Mouse (Mus musculus) intestine, postnatal 0 days (tissue): ENCODE measurements around the gene Bcl3. TPM values are rescaled to one million over a fixed set of nuclear protein-coding genes. Genes with fewer than 3 reads are reported as not detected.
"Not testable (repeated sequence)": the region's sequence is repeated elsewhere in the genome, so short reads cannot be mapped to it uniquely, and the experiment has no call there.

Source experiments
- ATAC-seq: fragments of 200-750 bp; cut with Nextera tagmentation; 2 replicates; pipeline ENCODE4 v1.8.0; 2017; ENCODE audit warnings: mild to moderate bottlenecking, moderate TSS enrichment, moderate library complexity
- H3K27ac ChIP-seq: fragments of 300-500 bp; sonication (generic); 2 replicates; pipeline ENCODE4 v1.5.1; 2014; ENCODE audit warnings: mild to moderate bottlenecking, low read depth, low read length, moderate library complexity
- H3K27me3 ChIP-seq: fragments of 300-500 bp; sonication (generic); replicated peaks from 2 replicates; pipeline ENCODE4 v1.6.1; 2014; ENCODE audit warnings: low read length, mixed read lengths; ENCODE audit not compliant: control insufficient read depth, insufficient read depth
- H3K36me3 ChIP-seq: fragments of 300-500 bp; sonication (generic); 2 replicates; pipeline ENCODE4 v1.6.1; 2014; ENCODE audit warnings: mild to moderate bottlenecking, moderate library complexity; ENCODE audit not compliant: control insufficient read depth, insufficient read depth
- H3K4me1 ChIP-seq: fragments of 300-500 bp; sonication (generic); replicated peaks from 2 replicates; pipeline ENCODE4 v1.6.1; 2014; ENCODE audit warnings: antibody characterized with exemption, low read length, mixed read lengths; ENCODE audit not compliant: control insufficient read depth, insufficient read depth
- H3K4me2 ChIP-seq: fragments of 300-500 bp; sonication (generic); replicated peaks from 2 replicates; pipeline ENCODE4 v1.6.1; 2014; ENCODE audit warnings: low read depth, mild to moderate bottlenecking, moderate library complexity
- H3K4me3 ChIP-seq: fragments of 300-500 bp; sonication (generic); 2 replicates; pipeline ENCODE4 v1.5.1; 2014; ENCODE audit warnings: low read depth, low read length
- H3K9ac ChIP-seq: fragments of 300-500 bp; sonication (generic); 2 replicates; pipeline ENCODE4 v1.6.1; 2014; ENCODE audit warnings: mild to moderate bottlenecking, low read depth, low read length
- H3K9me3 ChIP-seq: fragments of 300-500 bp; sonication (generic); 2 replicates; pipeline ENCODE4 v1.6.1; 2016; ENCODE audit warnings: mixed run types; ENCODE audit not compliant: control insufficient read depth
- CTCF ChIP-seq: sonication (generic); IDR thresholded peaks from 2 replicates; pipeline ENCODE4 v1.5.1; 2016; ENCODE audit warnings: low read depth, mild to moderate bottlenecking, control low read depth, antibody characterized with exemption, moderate library complexity
- WGBS: fragments of 180-500 bp; shearing (Covaris S2); extraction: QIAGEN DNeasy Blood & Tissue Kit; methylation state at CpG from one replicate; pipeline ENCODE4 v1.1.7; 2014; 5-methylcytosine and 5-hydroxymethylcytosine counted together
- polyA plus RNA-seq: library from polyadenylated mRNA; unstranded; fragments of >200 nt; fragmentation: Nextera tagmentation; extraction: Ambion mirVana; gene quantifications from 2 replicates; pipeline ENCODE4 v1.2.1, GENCODE M21; 2015

Bcl3 gene
- polyA plus RNA-seq, 1 experiment from 2014 or later = 19.0 TPM

DNA sequence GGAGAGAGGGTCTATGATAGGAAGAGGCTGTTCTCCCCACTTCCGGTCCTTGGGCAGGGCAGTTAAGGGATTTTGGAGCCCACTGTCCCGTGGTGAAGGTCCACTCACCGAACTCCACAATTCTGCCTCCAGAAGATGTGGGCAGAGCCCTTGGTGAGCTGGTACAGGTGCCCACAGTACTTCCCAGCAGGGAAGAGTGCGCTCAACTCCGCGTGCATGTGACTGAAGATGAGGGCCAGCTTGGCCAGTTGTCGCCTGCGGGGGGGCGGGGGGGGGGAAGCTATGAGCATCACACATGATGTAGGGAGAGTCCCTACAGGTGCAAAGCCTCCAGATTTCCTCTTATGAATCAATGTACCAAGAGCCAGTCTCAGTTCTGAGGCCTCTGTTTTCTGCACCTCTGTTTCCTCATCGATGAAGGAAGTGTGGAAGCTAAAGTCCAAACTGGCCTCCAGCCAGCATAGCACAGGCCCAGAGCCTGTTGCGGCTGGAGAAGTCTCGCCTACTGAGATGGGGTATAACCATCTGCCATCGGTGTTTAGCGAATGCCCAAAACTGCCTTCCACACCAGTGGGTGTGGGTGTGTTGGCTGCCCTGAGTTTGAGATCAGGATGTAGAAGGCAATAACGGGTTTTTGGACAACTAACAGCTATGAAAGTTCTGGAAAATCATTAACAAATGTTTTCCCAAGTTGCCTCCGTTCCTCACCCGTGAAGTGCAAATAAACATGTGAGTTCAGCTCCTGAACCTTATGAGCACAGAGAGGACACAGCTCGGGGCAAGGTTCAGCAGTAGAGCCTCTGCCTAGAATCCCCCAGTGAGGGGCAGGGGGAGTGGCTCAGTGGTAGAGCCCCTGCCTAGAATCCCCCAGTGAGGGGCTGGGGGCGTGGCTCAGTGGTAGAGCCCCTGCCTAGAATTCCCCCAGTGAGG, 29.6 kb downstream of the Bcl3 start:
- H3K4me2 ChIP-seq = 0 out of 2 replicates have a peak overlapping the region, but pooled peaks have one; percentile 4
- peak; percentile 66 for ATAC-seq

DNA sequence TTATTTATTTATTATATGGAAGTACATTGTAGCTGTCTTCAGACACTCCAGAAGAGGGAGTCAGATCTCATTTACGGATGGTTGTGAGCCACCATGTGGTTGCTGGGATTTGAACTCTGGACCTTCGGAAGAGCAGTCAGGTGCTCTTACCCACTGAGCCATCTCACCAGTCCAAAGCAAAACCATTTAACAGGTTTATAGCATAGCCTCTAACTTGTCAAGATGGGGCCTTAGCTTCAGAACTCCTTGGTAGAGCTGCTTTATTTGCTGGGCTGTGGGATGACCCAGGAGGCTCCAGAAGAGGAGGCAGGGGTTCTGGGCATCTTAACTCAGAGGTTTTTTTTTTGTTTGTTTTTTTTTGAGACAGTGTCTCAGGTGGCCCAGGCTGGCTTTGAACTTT, 31.1 kb downstream of the Bcl3 start:
- not testable (repeated sequence) for H3K36me3 ChIP-seq, H3K9ac ChIP-seq, H3K27ac ChIP-seq, H3K4me3 ChIP-seq, H3K4me1 ChIP-seq, ATAC-seq, H3K9me3 ChIP-seq, H3K4me2 ChIP-seq, H3K27me3 ChIP-seq
- WGBS = 91% methylated on average over 2 of the region's 2 CpGs

More for the DNA sequence above, 29.6 kb downstream of the Bcl3 start:
- peaks cover 5% of the 10 kb centered on the region; the same call in 1 of the 2 replicates for H3K27me3 ChIP-seq
- 0 out of 2 replicates have a peak, but pooled peaks cover 3% of the 10 kb centered on the region for H3K4me1 ChIP-seq
- H3K9me3 ChIP-seq = no peaks in the 10 kb centered on the region
- no peak overlapping the region for H3K4me3 ChIP-seq
- WGBS = 56% methylated on average over 19 of the region's 19 CpGs
- TF ChIP-seq CTCF = no peak
- no peak overlapping the region for H3K9ac ChIP-seq
- H3K36me3 ChIP-seq = no peaks in the 10 kb centered on the region
- peak overlapping the region; percentile 73 for H3K27ac ChIP-seq

DNA sequence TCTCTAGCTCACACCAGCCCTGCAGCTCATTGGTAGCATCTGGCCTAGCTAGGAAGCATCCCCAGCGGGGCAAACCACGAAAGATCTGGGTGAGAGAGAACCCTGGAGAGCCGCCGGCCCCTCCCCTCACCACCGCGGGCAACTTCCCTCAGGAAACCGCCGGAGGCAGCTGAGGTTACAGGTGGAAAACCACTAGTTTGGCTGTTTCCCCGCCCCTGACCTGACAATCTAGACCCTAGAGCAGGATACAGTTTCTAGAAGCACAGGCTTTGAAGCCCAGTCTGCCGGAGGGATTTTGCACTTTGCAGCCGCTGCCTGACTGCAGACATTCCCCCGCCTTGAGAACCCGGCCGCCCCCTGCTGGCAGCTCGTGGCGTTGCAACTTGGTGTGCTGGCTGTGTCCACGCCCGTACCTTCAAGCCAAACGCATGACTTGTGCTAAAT, 32.6 kb downstream of the Bcl3 start:
- no peaks in the 10 kb centered on the region for H3K27me3 ChIP-seq
- H3K9me3 ChIP-seq = no peaks in the 10 kb centered on the region
- TF ChIP-seq CTCF = peak; percentile 99
- 0 out of 2 replicates have a peak, but pooled peaks cover 5% of the 10 kb centered on the region for H3K4me1 ChIP-seq
- no peak for ATAC-seq
- H3K4me2 ChIP-seq = peak overlapping the region; percentile 62
- H3K4me3 ChIP-seq = no peak overlapping the region
- H3K9ac ChIP-seq = no peak overlapping the region
- H3K27ac ChIP-seq = no peak overlapping the region
- H3K36me3 ChIP-seq = no peaks in the 10 kb centered on the region
- 5% methylated on average over 19 of the region's 19 CpGs for WGBS

DNA sequence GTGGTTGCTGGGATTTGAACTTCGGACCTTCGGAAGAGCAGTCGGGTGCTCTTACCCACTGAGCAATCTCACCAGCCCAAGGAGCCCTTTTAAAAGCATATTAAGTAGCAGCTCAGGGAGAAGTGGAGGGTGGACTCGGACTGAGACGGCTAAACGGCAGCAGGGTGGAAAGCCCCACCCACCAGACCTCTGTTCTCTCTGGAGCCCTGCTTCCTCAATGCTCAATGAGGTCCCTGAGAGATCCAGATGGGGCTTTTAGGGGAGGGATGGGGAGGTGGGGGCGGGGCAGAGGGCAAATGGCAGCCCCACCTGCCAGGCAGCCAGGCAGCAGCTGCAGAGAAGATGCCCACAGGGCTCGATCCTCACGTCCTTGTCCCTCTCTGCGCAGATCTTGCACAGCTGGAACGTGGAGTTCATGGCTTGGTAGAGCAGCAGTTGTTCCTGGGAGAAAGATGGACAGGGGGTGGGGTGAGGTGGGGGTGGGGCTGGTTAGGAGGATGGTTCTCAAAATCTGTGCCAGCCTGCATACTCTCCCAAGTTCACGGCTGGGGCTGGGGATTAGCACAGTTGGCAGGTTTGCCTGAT, 36.6 kb downstream of the Bcl3 start:
- no peak overlapping the region for H3K4me2 ChIP-seq
- no peak for TF ChIP-seq CTCF
- H3K9ac ChIP-seq = no peak overlapping the region
- H3K4me1 ChIP-seq = 0 out of 2 replicates have a peak, but pooled peaks cover 2% of the 10 kb centered on the region
- ATAC-seq = no peak
- H3K36me3 ChIP-seq = peaks cover 10% of the 10 kb centered on the region; the same call in 1 of the 2 replicates
- H3K9me3 ChIP-seq = no peaks in the 10 kb centered on the region
- H3K27me3 ChIP-seq = no peaks in the 10 kb centered on the region
- H3K27ac ChIP-seq = no peak overlapping the region
- no peak overlapping the region for H3K4me3 ChIP-seq
- WGBS = 45% methylated on average over 12 of the region's 12 CpGs

DNA sequence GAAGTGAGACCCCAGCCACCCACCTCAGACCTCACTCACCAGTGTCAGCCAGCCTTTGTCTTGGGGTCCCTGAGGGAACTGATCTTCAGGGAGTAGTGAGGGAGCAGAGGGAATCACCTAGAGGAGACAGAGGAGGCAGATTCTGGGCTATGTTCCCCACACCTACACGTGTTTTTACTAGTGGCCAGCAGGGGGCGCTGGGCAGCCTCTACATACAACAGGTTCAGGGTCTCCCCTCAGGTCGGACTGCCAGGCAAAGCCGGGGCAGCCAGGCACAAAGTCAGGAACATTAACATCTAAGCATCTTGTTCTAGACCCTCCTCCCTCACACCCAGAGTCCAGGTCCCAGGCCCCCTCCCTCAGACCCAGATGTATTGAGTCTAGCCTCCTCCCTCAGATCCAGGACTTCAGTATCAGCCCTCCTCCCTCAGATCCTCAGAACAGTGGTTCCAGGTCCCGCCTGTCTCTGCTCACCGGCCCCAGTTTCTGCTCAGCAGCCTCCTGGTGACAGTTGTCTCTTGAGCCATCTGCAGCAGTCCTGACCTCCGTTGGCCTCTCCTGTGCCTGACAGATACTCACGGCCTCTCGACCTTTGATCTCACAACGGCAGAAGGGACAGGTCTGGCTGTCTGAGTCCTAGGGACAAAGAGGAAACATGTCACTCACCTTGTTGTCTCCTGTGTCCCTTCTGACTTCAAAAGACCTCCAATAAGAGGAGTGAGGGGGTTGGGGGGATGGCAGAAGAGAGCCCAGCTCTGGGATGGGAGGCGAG, 37.6 kb downstream of the Bcl3 start:
- H3K36me3 ChIP-seq = peaks cover 15% of the 10 kb centered on the region; the same call in 1 of the 2 replicates
- no peaks in the 10 kb centered on the region for H3K27me3 ChIP-seq
- peak; percentile 73 for TF ChIP-seq CTCF
- peak; percentile 55 for ATAC-seq
- no peak overlapping the region for H3K4me3 ChIP-seq
- H3K4me2 ChIP-seq = no peak overlapping the region; the same call in 1 of the 2 replicates
- H3K4me1 ChIP-seq = 0 out of 2 replicates have a peak, but pooled peaks cover 2% of the 10 kb centered on the region
- 25% methylated on average over 11 of the region's 11 CpGs for WGBS
- no peak overlapping the region for H3K9ac ChIP-seq
- no peaks in the 10 kb centered on the region for H3K9me3 ChIP-seq
- peak overlapping the region; percentile 46 for H3K27ac ChIP-seq
